Mouse (Mus musculus) liver, postnatal 0 days (tissue): ENCODE measurements around the gene Agap1.

Experiments
- CTCF ChIP-seq: sonication (generic); IDR thresholded peaks from 2 replicates; pipeline ENCODE4 v1.5.1; 2016; ENCODE audit warnings: antibody characterized with exemption, low read depth
- EP300 ChIP-seq: IDR thresholded peaks from 2 replicates; pipeline ENCODE4 v1.6.1; 2016; ENCODE audit warnings: antibody characterized with exemption, low read depth, mild to moderate bottlenecking

DNA sequence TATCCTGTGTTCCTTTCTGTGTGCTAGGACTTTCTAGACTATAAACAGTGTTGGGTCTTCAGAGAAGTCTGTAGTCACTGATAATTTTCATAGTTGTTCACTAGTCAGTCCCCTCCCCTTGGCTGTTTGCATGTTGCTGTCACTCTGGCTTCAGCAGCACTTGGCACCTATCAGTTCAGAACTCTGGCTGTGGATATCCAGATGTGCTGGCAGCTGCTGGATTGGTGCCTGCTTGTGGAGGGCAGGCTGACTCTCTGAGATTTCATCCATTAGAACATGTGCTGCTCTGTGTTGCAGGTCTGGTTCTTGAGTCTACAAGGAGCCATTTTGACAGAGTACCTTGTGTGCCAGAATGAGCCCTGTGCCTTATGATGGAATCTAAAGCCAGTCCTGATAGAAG lies 80.6 kb downstream of the Agap1 start:
- TF ChIP-seq CTCF = no peak
- no peak for TF ChIP-seq EP300
